Mouse (Mus musculus) MEL-GATA-1-ER (cell line): ENCODE results near the gene Prg4.

Source experiments
- DNase-seq: peaks from one replicate; pipeline ENCODE4 v3.0.0-alpha.2; 2012; ENCODE audit warnings: low read depth; ENCODE audit errors: extremely low read depth

Prg4 gene

GRCm38 (mm10) chr1:150466132-150466531, at the start of gene Prg4:
TSS of gene Prg4 (minus strand) at chr1:150466165.
- DNase-seq, result no peak

- no peak for DNase-seq
Measured at GRCm38 (mm10) chr1:150513041-150513440, 47.1 kb upstream of the Prg4 start.

GRCm38 (mm10) chr1:150505794-150506193, 39.8 kb upstream of the Prg4 start:
- DNase-seq, result no peak

DNA sequence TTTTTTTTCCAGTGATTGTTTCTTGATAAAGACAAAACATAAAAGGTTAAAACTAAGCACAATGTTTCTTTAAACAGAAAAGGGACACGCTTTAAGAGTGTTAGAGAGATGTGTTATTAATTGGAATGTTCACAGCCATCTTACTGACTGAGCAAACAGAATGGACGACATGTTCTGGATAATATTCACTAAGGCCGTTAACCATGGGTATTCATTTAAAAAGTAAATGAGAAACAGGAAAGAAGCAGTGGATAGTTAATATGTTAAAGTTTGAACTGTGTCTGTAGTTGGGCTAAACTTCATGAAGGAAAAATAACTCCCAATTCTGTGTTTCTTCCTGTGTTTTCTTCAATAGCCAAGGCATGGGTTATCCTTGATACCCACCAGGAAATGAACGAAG, 37.4 kb upstream of the Prg4 start:
- no peak for DNase-seq

GRCm38 (mm10) chr1:150498177-150498576, 32.2 kb upstream of the Prg4 start:
- no peak for DNase-seq

DNA sequence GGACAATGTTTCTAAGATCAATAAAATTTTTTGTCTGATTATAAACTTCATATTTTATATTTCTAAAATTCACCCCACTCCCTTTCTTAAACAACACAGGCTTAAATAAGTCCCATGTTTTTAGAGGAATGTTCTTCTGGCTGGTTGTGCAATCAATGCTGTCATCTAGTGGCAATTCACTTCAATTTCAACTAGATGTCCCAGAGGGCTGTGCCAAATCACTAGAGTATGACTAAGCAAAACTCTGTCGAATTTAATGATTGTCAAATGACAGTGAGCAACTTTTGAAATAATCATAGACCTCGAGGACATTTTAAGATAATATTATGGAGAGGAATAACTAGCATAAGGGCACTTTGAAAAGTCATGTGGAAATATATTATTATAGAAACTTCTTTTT, 31.7 kb upstream of the Prg4 start:
- DNase-seq, result no peak

DNA sequence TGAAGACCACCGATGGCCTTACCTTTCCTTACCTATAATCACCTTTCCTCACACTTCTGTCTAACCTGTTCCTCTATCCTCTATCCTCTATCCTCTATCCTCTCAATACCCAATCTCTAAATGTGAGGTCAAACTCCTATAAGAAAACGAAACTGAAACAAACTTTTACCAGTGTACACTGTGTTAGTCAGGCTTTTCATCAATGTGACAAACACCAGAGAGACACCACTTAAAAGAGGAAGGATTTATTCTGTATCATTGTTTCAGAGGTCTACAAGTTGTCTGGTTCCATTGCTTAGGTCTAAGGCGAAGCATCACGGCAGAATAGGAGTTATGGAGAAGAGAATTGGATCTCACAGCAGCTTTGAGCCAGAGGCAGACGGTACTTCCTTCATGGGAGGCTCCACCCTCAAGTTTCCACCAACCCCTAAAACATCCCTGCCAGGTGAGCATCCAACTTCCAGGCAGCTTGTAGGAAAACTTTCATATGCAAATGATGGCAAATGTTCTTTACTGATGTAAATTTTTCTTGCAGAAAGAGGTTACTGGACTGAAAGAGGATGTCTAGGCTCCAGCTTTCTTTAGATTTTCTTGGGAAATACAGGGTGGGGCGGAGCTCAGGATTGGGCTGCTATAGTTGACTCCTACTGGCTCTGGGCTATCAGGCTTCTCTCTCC, 30.8 kb upstream of the Prg4 start:
- DNase-seq, result no peak

DNA sequence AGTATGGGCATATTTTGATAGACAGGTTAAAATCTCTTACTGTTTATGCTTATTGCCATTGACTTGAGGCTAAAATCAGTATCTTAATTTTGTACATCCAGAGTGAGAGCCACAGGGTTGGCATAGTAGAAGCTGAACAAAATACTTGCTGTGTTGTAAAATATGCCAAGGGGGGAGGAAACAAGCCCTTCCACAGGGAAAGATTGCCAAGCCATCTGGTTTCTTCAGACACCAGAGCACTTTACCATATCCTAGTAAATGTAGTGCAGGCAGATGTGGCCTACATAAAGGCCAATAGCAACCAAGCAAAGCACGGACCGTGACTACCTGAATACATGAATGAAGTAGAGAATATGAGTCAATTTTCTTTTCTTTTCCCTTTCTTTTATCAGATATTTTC, 23.2 kb upstream of the Prg4 start:
- no peak for DNase-seq

GRCm38 (mm10) chr1:150480674-150481073, 14.7 kb upstream of the Prg4 start:
- DNase-seq, result no peak

GRCm38 (mm10) chr1:150472525-150472924, 6.6 kb upstream of the Prg4 start:
- DNase-seq, result no peak

- no peak for DNase-seq
Measured at GRCm38 (mm10) chr1:150469992-150470391, 4.0 kb upstream of the Prg4 start.

GRCm38 (mm10) chr1:150465364-150465763, 601 bp downstream of the Prg4 start:
- no peak for DNase-seq

GRCm38 (mm10) chr1:150463691-150464090, 2.3 kb downstream of the Prg4 start:
- no peak for DNase-seq

GRCm38 (mm10) chr1:150463068-150463467, 2.9 kb downstream of the Prg4 start:
- DNase-seq, result no peak

DNA sequence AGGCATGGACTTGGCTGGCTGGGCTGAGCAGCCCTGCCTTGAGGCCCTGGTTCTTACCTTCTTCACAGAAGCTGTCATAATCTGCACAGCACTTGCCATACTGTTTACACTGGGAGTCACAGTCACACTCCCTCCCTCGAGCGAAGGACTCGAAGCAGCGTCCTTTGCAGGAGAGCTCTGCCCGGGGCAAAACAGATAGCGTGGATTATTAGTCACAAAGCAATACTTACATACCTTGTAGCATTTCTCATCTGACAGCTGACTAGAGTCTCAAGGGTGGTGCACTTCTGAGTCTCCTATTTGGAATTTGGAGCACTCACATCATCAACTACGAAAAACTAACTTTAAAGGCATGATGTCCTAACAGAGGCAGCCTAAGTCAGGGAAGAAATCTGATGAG, 5.4 kb downstream of the Prg4 start:
- no peak for DNase-seq

DNA sequence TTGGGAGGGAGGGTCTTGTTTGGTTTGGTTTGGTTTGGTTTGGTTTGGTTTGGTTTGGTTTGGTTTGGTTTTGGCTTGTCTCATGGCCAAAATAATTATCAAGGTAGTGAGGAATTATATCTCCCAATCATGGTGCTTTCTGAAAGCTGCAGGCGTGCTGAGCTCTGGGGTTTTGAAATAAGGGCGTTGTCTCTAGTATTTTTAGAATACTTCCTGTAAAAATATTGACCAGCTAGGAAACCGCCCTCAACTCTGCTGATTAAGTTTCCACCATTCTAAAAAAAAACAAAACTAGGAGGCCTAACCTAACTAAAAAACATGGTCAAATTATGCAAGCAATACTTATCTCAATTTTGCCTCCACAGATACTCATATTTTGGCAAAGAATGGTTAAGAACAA, 6.4 kb downstream of the Prg4 start:
- DNase-seq, result peak; percentile 9

DNA sequence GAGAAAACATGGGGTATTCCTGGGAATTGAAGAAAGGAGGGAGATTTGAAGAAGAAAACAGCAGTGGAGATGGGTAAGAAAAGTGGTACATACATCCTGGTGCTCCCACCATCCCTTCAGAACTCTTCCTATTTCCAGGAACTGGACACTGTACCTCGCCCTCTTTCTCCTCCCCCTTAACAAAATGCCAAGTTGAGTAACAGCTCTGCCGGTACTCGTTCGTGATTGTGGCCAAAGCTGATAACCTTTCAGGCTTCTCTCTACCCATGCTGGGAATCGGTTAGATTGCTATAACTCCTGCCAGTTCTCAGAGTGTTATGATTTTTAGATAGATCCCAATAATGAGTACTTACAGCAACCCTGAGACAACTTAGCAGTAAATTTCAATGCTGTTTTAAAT, 7.0 kb downstream of the Prg4 start:
- DNase-seq, result no peak

DNA sequence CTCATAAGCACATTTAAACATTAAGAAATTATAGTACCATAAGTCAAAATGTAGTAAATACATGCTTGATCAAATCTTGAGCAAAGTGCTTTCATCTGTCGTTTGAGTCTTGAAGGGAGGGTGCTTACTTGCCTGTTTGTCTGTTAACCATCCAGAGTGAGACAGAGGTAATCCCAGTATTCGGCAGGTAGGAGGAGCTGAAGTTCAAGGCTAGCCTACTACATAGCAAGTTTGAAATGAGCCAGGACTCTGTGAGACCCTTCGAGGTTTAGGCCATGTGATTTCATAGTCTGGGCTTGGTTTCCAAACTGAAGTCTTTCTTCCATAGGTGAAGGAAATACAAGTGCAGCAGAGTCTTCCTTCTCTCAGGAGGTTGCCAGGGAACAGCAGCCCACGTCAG, 24.2 kb downstream of the Prg4 start:
- no peak for DNase-seq

- DNase-seq, result no peak
Measured at GRCm38 (mm10) chr1:150438641-150439040, 27.3 kb downstream of the Prg4 start.

- no peak for DNase-seq
Measured at GRCm38 (mm10) chr1:150426216-150426615, 39.7 kb downstream of the Prg4 start.

- DNase-seq, result no peak
Measured at GRCm38 (mm10) chr1:150425665-150426064, 40.3 kb downstream of the Prg4 start.

- no peak for DNase-seq
Measured at GRCm38 (mm10) chr1:150418426-150418825, 47.5 kb downstream of the Prg4 start.

- no peak for DNase-seq
Measured at GRCm38 (mm10) chr1:150416006-150416405, 50.0 kb downstream of the Prg4 start.

DNA sequence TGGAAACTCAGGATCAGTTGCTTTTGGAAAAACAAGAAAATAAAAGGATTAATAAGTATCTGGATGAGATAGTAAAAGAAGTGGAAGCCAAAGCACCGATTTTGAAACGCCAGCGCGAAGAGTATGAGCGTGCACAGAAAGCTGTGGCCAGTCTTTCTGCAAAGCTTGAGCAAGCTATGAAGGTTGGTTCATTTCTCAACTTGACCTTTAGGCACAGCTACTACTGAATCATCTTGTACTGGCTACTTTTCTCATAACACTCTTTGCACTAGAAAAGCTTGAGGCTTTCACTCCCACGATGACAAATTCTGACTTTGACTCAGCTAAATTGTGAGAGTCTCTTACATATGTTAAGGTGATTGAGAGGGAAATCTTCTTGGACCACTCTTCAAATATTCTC, 56.0 kb downstream of the Prg4 start:
- no peak for DNase-seq
